Mouse (Mus musculus): Measurements from ENCODE around the gene Tbcel.

Tbcel gene

DNA sequence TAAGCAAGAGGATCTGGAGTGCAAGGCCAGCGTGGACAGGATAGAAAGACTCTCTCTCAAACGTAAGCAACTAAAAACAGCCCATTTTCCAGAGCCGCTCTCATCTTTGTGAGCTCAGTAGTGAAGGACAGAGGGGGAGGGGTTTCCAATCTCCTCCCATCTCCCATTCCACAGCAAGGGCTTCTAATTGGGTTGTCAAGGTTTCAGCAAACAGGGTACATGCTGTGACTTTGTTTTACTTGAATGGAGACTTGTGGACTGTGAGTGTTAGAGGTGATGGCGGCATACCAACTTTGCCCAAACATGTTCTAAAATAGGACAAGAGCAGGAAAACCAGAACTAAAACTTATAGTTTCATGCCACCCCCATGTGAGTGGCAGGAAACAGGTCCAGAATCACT lies 68.2 kb downstream of the Tbcel start:
- DNase-seq, result no peak

DNA sequence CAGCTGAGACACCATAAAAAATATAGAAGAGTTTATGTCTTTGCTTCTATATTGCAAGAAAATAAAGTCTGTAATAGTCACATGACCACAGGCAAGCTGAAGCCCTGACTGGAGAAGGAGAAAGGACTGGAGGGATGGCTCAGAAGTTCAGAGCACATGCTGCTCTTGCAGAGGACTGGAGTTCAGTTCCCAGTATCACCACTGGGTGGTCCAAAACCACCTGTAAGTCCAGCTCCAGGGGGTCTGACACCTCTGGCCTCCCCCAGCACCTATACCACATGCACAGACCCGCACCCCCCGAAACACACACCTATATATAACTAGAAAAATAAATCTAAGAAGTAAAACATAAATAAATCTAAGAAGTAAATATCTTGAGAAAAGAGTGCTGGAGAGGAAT lies 75.5 kb downstream of the Tbcel start:
- no peak for DNase-seq

- DNase-seq, result no peak
Observed at GRCm38 (mm10) chr9:42431606-42432005, 76.0 kb downstream of the Tbcel start.

DNA sequence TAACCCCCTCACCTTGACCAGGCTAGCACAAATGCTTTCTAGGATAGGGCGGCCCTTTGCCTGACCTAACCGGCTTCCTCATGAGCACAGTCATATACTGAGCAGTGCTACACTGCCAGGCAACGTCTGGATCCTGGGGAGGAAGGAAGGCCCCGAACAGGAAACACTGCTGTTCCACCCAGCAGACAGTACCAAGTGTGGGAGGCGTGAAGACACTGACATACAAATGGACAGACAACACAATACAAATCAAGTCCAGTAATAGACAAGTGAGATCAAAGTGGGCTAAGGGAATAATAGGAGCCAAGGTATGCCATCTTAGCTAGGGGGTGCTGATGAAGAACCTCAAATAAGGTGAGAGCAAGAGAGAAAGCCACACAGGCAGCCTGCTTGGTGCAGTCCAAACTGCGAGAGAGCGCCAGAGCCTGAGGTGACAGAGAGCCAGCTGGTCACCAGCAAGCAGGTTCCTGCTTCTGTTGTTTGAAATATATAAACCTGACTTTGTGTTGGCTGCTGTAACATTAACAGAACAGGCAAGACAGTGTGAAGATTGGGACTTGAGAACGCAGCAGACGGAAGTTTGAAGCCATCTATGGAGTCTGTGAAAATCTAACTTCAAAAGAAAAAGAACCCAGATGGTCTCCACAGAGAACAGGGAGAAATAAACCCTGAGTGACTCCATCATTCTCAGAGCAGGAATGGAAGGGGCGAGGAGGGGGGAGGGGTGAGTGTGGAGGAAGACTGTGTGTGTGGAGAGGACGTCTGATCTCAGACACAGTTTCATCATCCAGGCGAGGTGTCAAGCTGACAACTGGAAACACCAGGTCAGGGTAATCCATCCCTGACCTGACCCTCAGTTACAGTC lies 79.3 kb downstream of the Tbcel start:
- DNase-seq, result no peak

DNA sequence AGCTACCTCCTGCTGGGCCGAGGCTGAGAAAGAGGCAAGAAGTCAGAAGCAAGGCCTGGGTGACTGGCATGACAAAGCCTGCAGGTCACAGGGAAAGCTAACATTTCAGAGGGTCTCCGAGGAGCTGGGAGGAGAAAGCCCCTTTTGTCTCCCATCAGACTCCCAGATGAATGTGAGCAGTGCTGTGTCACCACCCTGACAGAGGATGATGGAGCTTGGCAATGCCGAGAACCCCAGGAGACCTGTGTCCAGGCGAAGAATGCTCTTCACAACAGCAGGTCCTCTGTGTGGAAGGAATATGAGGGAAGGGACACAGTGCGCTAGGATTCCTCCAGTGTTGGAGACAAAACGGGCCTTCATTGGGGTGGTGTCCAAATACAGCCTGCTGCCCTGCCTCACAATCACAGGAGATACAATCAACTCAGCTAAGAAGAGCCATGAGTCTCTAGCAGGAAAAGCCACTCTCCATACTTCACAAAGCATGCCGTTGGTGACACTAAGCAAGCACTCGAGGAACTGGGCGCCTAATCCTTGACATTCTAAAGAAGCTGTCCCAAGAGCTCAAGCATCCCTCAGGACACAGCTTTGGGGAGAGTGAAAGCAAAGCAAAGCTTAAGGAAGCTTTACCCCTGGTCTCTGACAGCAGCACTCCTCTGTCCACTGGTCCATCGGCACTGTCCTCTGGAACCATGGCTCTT lies 80.8 kb downstream of the Tbcel start:
- DNase-seq, result no peak

DNA sequence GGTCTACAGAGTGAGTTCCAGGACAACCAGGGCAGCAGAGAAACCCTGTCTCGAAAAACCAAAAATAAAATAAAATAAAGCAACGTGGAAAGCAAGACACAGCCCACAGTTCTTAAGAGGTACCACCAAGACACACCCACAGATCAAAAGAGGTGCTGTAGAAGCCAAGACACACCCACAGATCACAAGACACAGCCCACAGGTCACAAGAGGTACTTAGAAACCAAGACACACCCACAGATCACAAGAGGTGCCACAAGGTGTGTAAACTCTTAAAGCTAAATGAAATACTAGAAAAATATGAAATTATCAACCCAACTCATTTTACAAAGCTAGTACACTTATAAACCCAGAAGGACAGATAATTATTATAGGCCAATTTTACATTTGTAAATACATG lies 84.0 kb downstream of the Tbcel start:
- no peak for DNase-seq

DNA sequence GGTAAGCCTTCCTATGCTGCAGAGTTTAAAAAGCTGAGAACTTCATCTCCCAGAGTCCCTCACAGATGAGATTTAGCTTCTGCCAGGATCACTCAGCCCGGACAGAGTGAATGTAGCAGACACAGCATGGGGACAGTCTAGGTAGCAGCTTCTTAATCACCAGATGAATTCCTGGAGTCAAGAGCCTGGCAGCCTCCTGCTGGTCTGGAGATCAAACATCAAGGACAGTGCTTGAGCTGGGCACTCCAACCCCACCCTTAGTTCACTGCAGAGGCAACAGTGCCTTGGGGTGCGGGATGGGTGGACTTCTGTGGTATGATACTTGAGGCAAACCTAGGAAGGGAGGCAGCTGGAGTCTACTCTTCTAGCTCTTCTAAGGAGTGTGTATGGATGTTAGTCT lies 87.9 kb downstream of the Tbcel start:
- DNase-seq, result no peak

GRCm38 (mm10) chr9:42418786-42419185 lies 88.8 kb downstream of the Tbcel start:
- no peak for DNase-seq

GRCm38 (mm10) chr9:42417352-42417952 lies 90.2 kb downstream of the Tbcel start:
- no peak for DNase-seq

GRCm38 (mm10) chr9:42415184-42415583 lies 92.4 kb downstream of the Tbcel start:
- DNase-seq, result no peak

DNA sequence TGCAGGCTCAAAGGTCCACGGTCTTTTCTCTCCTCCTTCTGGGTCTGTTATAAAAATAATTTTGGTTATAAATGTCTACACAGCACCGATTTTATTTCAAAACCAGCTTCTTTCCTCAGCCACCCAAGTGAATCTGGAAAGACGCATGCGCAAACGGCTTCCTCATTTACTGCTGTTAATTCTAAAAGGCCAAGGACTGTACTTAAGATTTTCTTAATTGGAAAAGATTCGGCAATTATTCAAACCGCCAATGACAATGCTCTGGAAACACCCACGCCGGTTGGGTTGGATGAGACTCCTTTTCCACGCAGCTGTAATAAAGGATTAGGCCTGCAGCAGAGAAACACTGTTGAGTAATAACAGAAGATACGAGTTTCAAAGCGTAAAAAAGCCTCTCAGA lies 94.3 kb downstream of the Tbcel start:
- no peak for DNase-seq

DNA sequence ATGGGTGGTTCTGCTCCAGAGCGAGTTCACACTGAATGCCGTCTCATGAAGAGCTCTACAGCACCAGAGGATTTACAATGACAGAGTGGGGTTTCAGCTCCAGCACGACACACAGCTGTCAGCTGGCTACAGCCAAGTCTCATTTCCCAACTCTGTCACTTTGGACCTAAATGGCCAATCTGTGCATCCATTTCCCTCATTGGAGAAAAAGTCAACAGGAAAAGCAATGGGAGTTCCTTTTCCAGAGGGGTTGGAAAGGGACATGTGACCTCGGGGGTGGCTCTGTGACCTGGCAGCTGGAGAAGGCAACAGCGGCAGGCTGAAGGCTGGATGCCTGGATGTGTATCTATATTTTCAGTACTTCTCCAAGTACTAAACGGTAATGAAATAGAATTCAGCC lies 96.3 kb downstream of the Tbcel start:
- DNase-seq, result no peak

DNA sequence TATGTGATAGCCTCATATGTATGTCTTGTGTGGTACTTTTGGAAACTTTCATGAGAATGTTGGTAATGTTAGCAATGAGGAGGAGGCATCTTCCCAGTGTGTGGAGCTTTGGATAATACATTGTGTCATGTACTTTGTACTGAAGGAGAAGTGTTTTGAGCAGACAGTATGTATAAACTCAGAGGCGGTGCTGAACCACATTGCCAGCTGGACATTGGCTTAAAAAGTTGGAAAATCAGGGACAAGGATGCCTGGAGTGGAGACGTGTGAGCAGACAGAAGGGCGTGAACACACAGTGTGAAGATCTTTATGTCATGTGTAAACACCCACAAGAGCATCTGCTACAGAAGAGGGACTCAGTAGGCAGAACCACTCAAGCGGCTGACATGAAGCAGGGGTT lies 101.9 kb downstream of the Tbcel start:
- DNase-seq, result no peak

DNA sequence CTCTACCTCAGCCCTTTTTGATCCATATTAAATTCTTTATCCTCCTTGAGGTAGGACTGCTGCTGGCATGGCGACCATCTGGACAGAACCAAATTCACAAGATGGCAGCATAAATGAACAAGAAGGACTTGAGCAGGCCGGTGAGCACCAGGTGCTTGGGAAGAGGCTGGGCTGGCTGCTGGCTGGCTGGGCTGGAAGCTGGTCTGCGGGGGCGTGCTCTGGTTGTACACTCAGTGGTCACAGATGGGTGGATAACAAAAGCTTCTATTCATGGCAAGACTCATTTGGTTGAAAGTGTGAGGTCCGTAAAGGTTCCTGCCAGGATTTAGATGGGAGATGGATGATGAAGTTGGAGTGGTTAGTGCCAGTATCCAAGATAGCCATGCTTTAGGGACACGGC lies 106.1 kb downstream of the Tbcel start:
- DNase-seq, result no peak

- no peak for DNase-seq
Observed at GRCm38 (mm10) chr9:42399829-42400228, 107.8 kb downstream of the Tbcel start, which contains the start of gene Tecta. Tecta (minus strand) TSS chr9:42399929.

GRCm38 (mm10) chr9:42396141-42396540 lies 111.5 kb downstream of the Tbcel start:
- DNase-seq, result no peak

GRCm38 (mm10) chr9:42394903-42395302 lies 112.7 kb downstream of the Tbcel start:
- DNase-seq, result no peak

DNA sequence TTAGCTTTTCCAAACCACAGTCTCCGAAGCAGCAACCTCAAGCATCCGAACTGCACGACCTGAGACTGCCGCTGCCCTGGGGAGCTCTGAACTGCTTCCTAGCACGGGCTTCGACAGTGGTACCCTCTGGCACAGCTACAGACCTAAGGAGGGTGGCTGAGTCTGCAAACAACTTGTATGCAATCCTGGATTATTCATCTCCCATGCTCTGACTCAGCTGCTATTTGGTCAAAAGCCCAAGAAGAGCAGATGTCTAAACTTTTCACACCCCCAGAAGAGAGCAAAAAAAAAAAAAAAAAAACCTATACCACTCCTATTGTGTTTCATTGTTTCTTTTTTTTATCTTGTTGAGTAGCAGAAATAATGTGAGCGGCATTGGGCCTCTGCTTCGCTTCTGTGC lies 113.3 kb downstream of the Tbcel start:
- DNase-seq, result no peak

DNA sequence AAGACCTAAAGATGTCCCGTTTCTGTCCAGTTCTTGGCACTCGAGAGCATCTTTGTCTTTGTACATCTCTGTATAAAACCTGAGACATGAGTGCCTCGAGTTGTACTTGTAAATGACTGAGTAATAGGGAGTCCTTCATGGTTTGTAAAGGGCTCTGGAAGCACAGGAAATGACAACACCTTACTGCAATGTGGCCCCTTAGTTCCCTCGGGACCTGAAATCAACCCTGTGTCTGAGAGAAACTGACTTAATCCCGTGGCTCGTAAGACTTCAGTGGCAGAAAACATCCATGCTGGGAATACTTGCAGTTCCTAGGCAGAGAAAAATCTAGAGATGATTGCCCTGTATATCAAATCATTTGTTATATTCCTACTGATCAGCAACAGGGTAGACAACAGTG lies 114.7 kb downstream of the Tbcel start:
- DNase-seq, result no peak

DNA sequence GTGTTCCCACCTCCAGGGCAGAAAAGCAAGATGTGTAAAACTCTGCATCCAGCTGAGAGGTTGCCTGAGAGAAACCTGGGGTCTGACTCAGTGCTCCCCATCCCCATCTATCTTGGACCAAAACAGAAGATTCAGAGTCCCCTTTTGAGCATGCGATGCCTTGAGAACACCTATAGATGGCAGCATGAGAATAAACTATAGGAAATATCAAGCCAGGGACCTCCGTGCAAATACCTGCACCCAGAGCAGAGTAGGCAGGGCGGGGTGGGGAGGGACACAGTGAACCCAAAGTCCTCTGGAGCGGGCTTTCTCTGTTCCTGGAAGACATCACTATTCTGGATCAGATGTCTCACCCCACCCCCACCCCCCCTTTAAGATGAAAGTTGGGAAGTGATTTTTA lies 119.1 kb downstream of the Tbcel start:
- DNase-seq, result no peak

GRCm38 (mm10) chr9:42387038-42387437 lies 120.6 kb downstream of the Tbcel start:
- no peak for DNase-seq

- no peak for DNase-seq
Observed at GRCm38 (mm10) chr9:42385656-42386055, 122.0 kb downstream of the Tbcel start.

DNA sequence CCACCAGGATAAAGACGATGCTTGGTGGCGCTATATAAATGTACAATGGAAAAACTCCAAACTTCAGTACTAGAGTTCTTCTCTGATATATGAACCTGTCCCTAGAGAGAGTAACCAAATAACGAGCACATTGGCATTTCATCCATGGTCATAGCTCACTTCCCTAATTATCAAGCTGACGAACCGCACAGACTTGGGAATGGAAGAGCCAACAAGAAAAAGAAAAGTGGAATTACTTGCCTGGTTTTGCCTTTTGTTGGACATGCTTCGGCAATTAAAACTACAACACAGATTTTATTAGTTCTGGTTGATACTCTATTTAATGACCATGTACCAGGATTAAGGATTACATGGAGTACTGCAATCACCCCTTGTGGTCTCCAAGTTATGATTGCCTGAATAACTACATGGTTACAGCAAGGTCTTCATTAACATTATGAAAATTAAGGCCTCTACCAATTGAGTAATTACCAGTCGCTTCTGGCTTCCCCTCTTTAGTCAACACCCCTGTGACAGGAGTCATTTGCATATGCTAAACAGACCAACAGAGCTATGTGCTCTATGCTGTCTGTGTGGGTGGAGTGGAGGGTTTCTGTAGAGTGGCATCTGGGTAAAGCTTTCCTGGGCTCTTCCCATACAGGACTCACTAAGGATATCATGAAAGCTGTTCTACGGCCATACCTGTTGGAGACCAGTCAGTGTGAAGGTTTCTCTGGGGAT lies 124.8 kb downstream of the Tbcel start:
- no peak for DNase-seq
